11 mouse cellular contexts compared by ENCODE assay signal in genomic region chr3:84230988-84231387, GRCm38 (mm10). TPM values are rescaled to one million over a fixed set of nuclear protein-coding genes. Genes with fewer than 3 reads are reported as not detected.
A peak's percentile ranks its signal among the peaks of the same experiment; 100 is the strongest.
DNase-seq lines count a peak whose midpoint lies in the region; ATAC-seq lines count a peak whose summit lies in the region.
"Had no signal": no experiment of that assay in that cellular context is flagged by ENCODE, and none has a peak within 500 bp of the region (broad histone marks: within the 10 kb centered on the region; RNA-seq: fewer than 3 reads in every experiment).

No protein-coding gene starts in this region.

- peaks cover 13 to 17% of the 10 kb centered on the region in 2 experiments for H3K4me1 ChIP-seq in heart, embryonic 14.5 days (ENCODE audit: control insufficient read depth in 2 of 2, insufficient read depth in 2 of 2, low read length in 2 of 2)
- H3K4me1 ChIP-seq in liver, embryonic 15.5 days (replicated peaks): peaks cover 47% of the 10 kb centered on the region

- 10% methylated on average over 3 of the region's 3 CpGs for WGBS in heart, embryonic 14.5 days
- 27% methylated on average over 3 of the region's 3 CpGs for WGBS in liver, embryonic 15.5 days (ENCODE audit: insufficient replicate concordance)

- H3K9ac ChIP-seq in heart, embryonic 14.5 days (ENCODE audit: low read length): no peak overlapping the region
- H3K9ac ChIP-seq in liver, embryonic 15.5 days: no peak overlapping the region
- H3K9ac ChIP-seq: embryonic facial prominence, embryonic 13.5 days; neural tube, embryonic 12.5 days had no signal

- peak; percentile 51; the same call in 1 of the 2 replicates for ATAC-seq in heart, embryonic 14.5 days (ENCODE audit: insufficient number of reproducible peaks, insufficient read depth, low FRiP score, low read depth)
- ATAC-seq in liver, embryonic 15.5 days (ENCODE audit: insufficient read depth): peak; percentile 50; the same call in 1 of the 2 replicates
- ATAC-seq: activated CD4-positive, CD25-positive, alpha-beta regulatory T cell, adult 4 months had no signal

- no peaks in the 10 kb centered on the region for H3K9me3 ChIP-seq in heart, embryonic 14.5 days (ENCODE audit: control insufficient read depth, low read length)
- no peaks in the 10 kb centered on the region for H3K9me3 ChIP-seq in liver, embryonic 15.5 days (replicated peaks)
- H3K9me3 ChIP-seq: neural tube, embryonic 12.5 days had no signal

- peak overlapping the region in 1 of 2 experiments; percentile 12; a peak in 2 of 4 replicates for H3K27ac ChIP-seq in heart, embryonic 14.5 days (replicated peaks in 1 of 2; ENCODE audit: control insufficient read depth in 1 of 2, insufficient read depth in 1 of 2, low read depth in 2 of 2, low read length in 2 of 2)
- H3K27ac ChIP-seq in liver, embryonic 15.5 days (replicated peaks): no peak overlapping the region
- H3K27ac ChIP-seq: embryonic facial prominence, embryonic 13.5 days; neural tube, embryonic 12.5 days had no signal

- no peak overlapping the region for H3K4me2 ChIP-seq in heart, embryonic 14.5 days (ENCODE audit: low read length)
- H3K4me2 ChIP-seq in liver, embryonic 15.5 days: no peak overlapping the region
- H3K4me2 ChIP-seq: embryonic facial prominence, embryonic 13.5 days; neural tube, embryonic 12.5 days had no signal

- DNase-seq in urinary bladder, postnatal 14 days (ENCODE audit: low spot score): peak; percentile 41
- DNase-seq in urinary bladder, postnatal 10 days (ENCODE audit: low spot score): no peak
- DNase-seq in MN1 (ENCODE audit: low spot score): no peak
- DNase-seq in gastrocnemius, adult 18-20 months (ENCODE audit: low spot score): no peak
- DNase-seq in urinary bladder, adult 2 months (ENCODE audit: low spot score): no peak

- H3K27me3 ChIP-seq in heart, embryonic 14.5 days (ENCODE audit: control insufficient read depth, insufficient read depth, low read length): no peaks in the 10 kb centered on the region
- H3K27me3 ChIP-seq in liver, embryonic 15.5 days: no peaks in the 10 kb centered on the region
- H3K27me3 ChIP-seq: embryonic facial prominence, embryonic 13.5 days; neural tube, embryonic 12.5 days had no signal

- no peaks in the 10 kb centered on the region for H3K36me3 ChIP-seq in heart, embryonic 14.5 days (ENCODE audit: control insufficient read depth, insufficient read depth, low read length)
- no peaks in the 10 kb centered on the region for H3K36me3 ChIP-seq in liver, embryonic 15.5 days (replicated peaks)
- H3K36me3 ChIP-seq: embryonic facial prominence, embryonic 13.5 days had no signal

- H3K4me3 ChIP-seq in heart, embryonic 14.5 days (ENCODE audit: control insufficient read depth in 1 of 2, insufficient read depth in 1 of 2, low read depth in 1 of 2, low read length in 2 of 2): no peak overlapping the region
- H3K4me3 ChIP-seq in liver, embryonic 15.5 days (replicated peaks): no peak overlapping the region
- H3K4me3 ChIP-seq: embryonic facial prominence, embryonic 13.5 days; neural tube, embryonic 12.5 days had no signal

RNA-seq across cellular contexts. Expression of gene Gm6525, which starts 57.1 kb away (rescaled TPM):
- 0.32 and 0.39 TPM in 2 replicates for polyA plus RNA-seq in heart, embryonic 14.5 days (2014; fragmentation: Nextera tagmentation; extraction: Ambion mirVana)
- polyA plus RNA-seq in liver, embryonic 15.5 days (2015; fragmentation: Nextera tagmentation; extraction: Ambion mirVana): 0.22 and 0.28 TPM in 2 replicates
- not detected for total RNA-seq in gastrocnemius, adult 18-20 months (2021)
- not detected in 2 replicates for polyA plus RNA-seq in urinary bladder, adult 2 months (2012; rRNA removed)
- total RNA-seq: left cerebral cortex, postnatal 10 days had no signal
- polyA plus RNA-seq: activated CD4-positive, CD25-positive, alpha-beta regulatory T cell, adult 4 months had no signal
